Mouse (Mus musculus): ENCODE data around the gene Zfp263.

DNA sequence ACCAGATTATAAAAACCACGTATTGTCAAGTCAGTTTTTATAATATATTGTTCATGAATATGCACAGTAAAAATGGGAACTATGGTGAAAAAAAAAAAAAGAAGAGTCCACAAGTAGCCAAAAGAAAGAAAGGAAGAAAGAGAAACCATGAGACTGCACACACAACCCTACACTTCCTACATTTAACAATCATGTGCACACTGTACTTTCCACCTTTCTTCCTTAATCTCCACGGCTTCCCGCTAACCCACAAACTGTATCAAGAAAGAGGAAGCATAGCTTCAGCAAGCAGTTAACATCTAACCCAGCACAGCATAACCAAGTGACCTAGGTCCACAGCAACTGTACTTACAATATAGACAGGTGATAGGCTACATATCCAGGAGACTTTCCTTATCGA lies 11.3 kb upstream of the Zfp263 start:
- no peak for TF ChIP-seq CTCF (IDR thresholded peaks at IDR 0.05; ENCODE audit: low read depth, low read length)
- TF ChIP-seq GATA1 (IDR thresholded peaks at IDR 0.05; ENCODE audit: borderline replicate concordance, low read length): no peak
- TF ChIP-seq TAL1 (conservative IDR thresholded peaks at IDR 0.05; ENCODE audit: low read depth, low read length): no peak
- no peak for TF ChIP-seq GATA2 (IDR thresholded peaks at IDR 0.05; ENCODE audit: borderline replicate concordance, low read depth, low read length)

Measured in G1E (cell line).